Mouse (Mus musculus) thymus, adult 2 months (tissue): ENCODE measurements around the gene Tbc1d2.
"Not testable (repeated sequence)": the region's sequence is repeated elsewhere in the genome, so short reads cannot be mapped to it uniquely, and the experiment has no call there.

Experiments used
- CTCF ChIP-seq: fragments of 200-500 bp; IDR thresholded peaks from 2 replicates; pipeline ENCODE4 v1.5.1; 2012; ENCODE audit warnings: mild to moderate bottlenecking, control low read depth, low read length, moderate library complexity, borderline replicate concordance; ENCODE audit not compliant: control insufficient read depth, poor library complexity, insufficient read depth; ENCODE audit errors: extremely low read depth
- POLR2A ChIP-seq: fragments of 200-500 bp; IDR thresholded peaks from 2 replicates; pipeline ENCODE4 v1.6.1; 2012; ENCODE audit warnings: mild to moderate bottlenecking, low read length, control low read depth, moderate library complexity; ENCODE audit not compliant: control insufficient read depth, poor library complexity, insufficient read depth; ENCODE audit errors: extremely low read depth

DNA sequence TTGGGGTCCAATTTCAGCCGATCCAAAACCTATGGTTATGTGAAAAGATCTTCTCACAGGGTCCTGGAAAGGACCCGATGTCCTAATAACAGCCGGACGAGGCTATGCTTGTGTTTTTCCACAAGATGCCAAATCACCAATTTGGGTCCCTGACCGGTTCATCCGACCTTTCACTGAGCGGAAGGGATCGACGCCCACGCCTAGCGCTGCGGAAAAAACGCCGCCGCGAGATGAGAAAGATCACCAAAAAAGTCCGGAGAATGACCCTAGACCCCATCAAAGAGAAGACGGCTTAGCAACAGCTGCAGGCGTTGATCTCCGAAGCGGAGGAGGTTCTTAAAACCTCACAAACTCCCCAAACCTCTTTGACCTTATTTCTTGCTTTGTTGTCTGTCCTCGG is 68.4 kb downstream of the Tbc1d2 start:
- not testable (repeated sequence) for TF ChIP-seq CTCF, POLR2A
